Mouse (Mus musculus): ENCODE data around the gene Ttc7b. TPM values are rescaled to one million over a fixed set of nuclear protein-coding genes. Genes with fewer than 3 reads are reported as not detected.

Gene Ttc7b
- polyA plus RNA-seq, 1 experiment, result 9.2 TPM

GRCm38 (mm10) chr12:100380697-100381291 is 139.8 kb downstream of the Ttc7b start:
- TF ChIP-seq FOSL1 (IDR thresholded peaks at IDR 0.05; ENCODE audit: insufficient read depth, low read length, poor library complexity, severe bottlenecking), result no peak
- TF ChIP-seq USF1 (IDR thresholded peaks at IDR 0.05; ENCODE audit: low read depth), result no peak
- TF ChIP-seq MYOG (IDR thresholded peaks at IDR 0.05; ENCODE audit: control insufficient read depth, extremely low read depth, insufficient read length), result no peak
- no peak for TF ChIP-seq CTCF (IDR thresholded peaks at IDR 0.05; ENCODE audit: control insufficient read depth, insufficient read depth, insufficient read length)
- no peak for TF ChIP-seq MYOD1 (IDR thresholded peaks at IDR 0.05; ENCODE audit: control insufficient read depth, insufficient read length, low read depth)
- no peak for TF ChIP-seq MAX (IDR thresholded peaks at IDR 0.05)
- no peak for TF ChIP-seq CEBPB (IDR thresholded peaks at IDR 0.05; ENCODE audit: low read depth)
- no peak overlapping the region for H3ac ChIP-seq (ENCODE audit: control insufficient read depth, insufficient read length, low read depth)
- H3K79me2 ChIP-seq (ENCODE audit: control insufficient read depth, insufficient read depth), result no peaks in the 10 kb centered on the region
- no peaks in the 10 kb centered on the region for H3K27me3 ChIP-seq (ENCODE audit: control insufficient read depth, insufficient read depth, insufficient read length)
- H3K79me3 ChIP-seq (ENCODE audit: low read depth), result no peaks in the 10 kb centered on the region
- H3K36me3 ChIP-seq (ENCODE audit: control insufficient read depth, insufficient read depth), result peaks cover 6% of the 10 kb centered on the region
- no peak overlapping the region for H3K4me3 ChIP-seq (ENCODE audit: insufficient read depth, poor library complexity, severe bottlenecking)

- Histone ChIP-seq H3K79me3 (ENCODE audit: low read depth) (no peaks in the 10 kb centered on the region), H3K4me3 (ENCODE audit: insufficient read depth, poor library complexity, severe bottlenecking) (no peak overlapping the region), H3K36me3 (ENCODE audit: control insufficient read depth, insufficient read depth) (peaks cover 6% of the 10 kb centered on the region), H3ac (ENCODE audit: control insufficient read depth, insufficient read length, low read depth) (no peak overlapping the region), H3K27me3 (ENCODE audit: control insufficient read depth, insufficient read depth, insufficient read length) (no peaks in the 10 kb centered on the region), H3K79me2 (ENCODE audit: control insufficient read depth, insufficient read depth) (no peaks in the 10 kb centered on the region)
- TF ChIP-seq FOSL1 (IDR thresholded peaks at IDR 0.05; ENCODE audit: insufficient read depth, low read length, poor library complexity, severe bottlenecking), result no peak
- TF ChIP-seq MYOG (IDR thresholded peaks at IDR 0.05; ENCODE audit: control insufficient read depth, extremely low read depth, insufficient read length), result no peak
- TF ChIP-seq MAX (IDR thresholded peaks at IDR 0.05), result no peak
- TF ChIP-seq MYOD1 (IDR thresholded peaks at IDR 0.05; ENCODE audit: control insufficient read depth, insufficient read length, low read depth), result no peak
- no peak for TF ChIP-seq USF1 (IDR thresholded peaks at IDR 0.05; ENCODE audit: low read depth)
- no peak for TF ChIP-seq CEBPB (IDR thresholded peaks at IDR 0.05; ENCODE audit: low read depth)
- no peak for TF ChIP-seq CTCF (IDR thresholded peaks at IDR 0.05; ENCODE audit: control insufficient read depth, insufficient read depth, insufficient read length)
Measured at GRCm38 (mm10) chr12:100379833-100380232, 140.8 kb downstream of the Ttc7b start.

DNA sequence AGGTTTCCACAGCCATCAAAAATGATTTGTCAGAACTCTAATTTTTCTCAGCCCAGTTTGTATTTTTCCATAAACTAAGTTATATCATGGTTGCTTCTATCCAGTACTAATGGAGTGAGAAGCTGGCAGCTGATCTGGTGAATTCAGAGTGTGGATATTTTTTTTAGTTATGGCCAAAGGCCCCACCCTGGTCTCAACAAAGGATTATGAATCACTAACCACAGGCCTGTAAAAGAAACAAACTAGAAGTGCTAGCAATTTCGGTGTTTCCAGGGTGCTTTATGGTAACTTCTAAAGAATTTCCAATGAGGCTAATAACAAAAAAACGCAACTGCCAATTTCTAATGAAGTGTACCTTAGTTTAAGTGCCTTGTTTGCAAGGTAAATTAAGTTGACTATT is 142.4 kb downstream of the Ttc7b start:
- Histone ChIP-seq H3K79me2 (ENCODE audit: control insufficient read depth, insufficient read depth) (no peaks in the 10 kb centered on the region), H3K4me3 (ENCODE audit: insufficient read depth, poor library complexity, severe bottlenecking) (no peak overlapping the region), H3K79me3 (ENCODE audit: low read depth) (no peaks in the 10 kb centered on the region), H3K36me3 (ENCODE audit: control insufficient read depth, insufficient read depth) (no peaks in the 10 kb centered on the region), H3ac (ENCODE audit: control insufficient read depth, insufficient read length, low read depth) (no peak overlapping the region), H3K27me3 (ENCODE audit: control insufficient read depth, insufficient read depth, insufficient read length) (no peaks in the 10 kb centered on the region)
- peak; percentile 11 for TF ChIP-seq FOSL1 (IDR thresholded peaks at IDR 0.05; ENCODE audit: insufficient read depth, low read length, poor library complexity, severe bottlenecking)
- no peak for TF ChIP-seq MYOD1 (IDR thresholded peaks at IDR 0.05; ENCODE audit: control insufficient read depth, insufficient read length, low read depth)
- TF ChIP-seq CEBPB (IDR thresholded peaks at IDR 0.05; ENCODE audit: low read depth), result no peak
- no peak for TF ChIP-seq USF1 (IDR thresholded peaks at IDR 0.05; ENCODE audit: low read depth)
- TF ChIP-seq MAX (IDR thresholded peaks at IDR 0.05), result no peak
- no peak for TF ChIP-seq CTCF (IDR thresholded peaks at IDR 0.05; ENCODE audit: control insufficient read depth, insufficient read depth, insufficient read length)
- TF ChIP-seq MYOG (IDR thresholded peaks at IDR 0.05; ENCODE audit: control insufficient read depth, extremely low read depth, insufficient read length), result no peak

DNA sequence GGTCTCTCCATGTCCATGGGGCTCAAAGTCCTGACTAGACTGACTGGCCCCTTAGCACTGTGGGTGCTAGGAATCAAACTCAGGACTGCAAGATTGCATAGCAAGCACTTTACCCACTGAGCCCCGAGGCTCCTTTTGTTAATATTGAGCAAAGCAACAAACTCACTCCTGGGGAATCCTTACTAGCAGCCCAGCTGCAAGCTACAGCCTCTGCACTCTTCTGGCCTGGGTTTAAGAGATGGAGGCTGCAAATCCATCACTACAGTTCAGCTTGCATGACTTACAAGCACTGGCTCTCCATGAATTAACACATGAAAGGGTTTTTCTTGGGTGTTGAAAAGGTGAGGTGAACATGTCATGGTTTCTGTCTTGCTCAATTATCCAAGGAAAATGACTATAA is 142.8 kb downstream of the Ttc7b start:
- TF ChIP-seq CEBPB (IDR thresholded peaks at IDR 0.05; ENCODE audit: low read depth) (no peak), MYOG (IDR thresholded peaks at IDR 0.05; ENCODE audit: control insufficient read depth, extremely low read depth, insufficient read length) (no peak), FOSL1 (IDR thresholded peaks at IDR 0.05; ENCODE audit: insufficient read depth, low read length, poor library complexity, severe bottlenecking) (no peak), MAX (IDR thresholded peaks at IDR 0.05) (no peak), MYOD1 (IDR thresholded peaks at IDR 0.05; ENCODE audit: control insufficient read depth, insufficient read length, low read depth) (no peak), USF1 (IDR thresholded peaks at IDR 0.05; ENCODE audit: low read depth) (no peak), CTCF (IDR thresholded peaks at IDR 0.05; ENCODE audit: control insufficient read depth, insufficient read depth, insufficient read length) (no peak)
- H3K36me3 ChIP-seq (ENCODE audit: control insufficient read depth, insufficient read depth), result no peaks in the 10 kb centered on the region
- H3ac ChIP-seq (ENCODE audit: control insufficient read depth, insufficient read length, low read depth), result no peak overlapping the region
- no peaks in the 10 kb centered on the region for H3K79me3 ChIP-seq (ENCODE audit: low read depth)
- no peaks in the 10 kb centered on the region for H3K79me2 ChIP-seq (ENCODE audit: control insufficient read depth, insufficient read depth)
- H3K27me3 ChIP-seq (ENCODE audit: control insufficient read depth, insufficient read depth, insufficient read length), result no peaks in the 10 kb centered on the region
- H3K4me3 ChIP-seq (ENCODE audit: insufficient read depth, poor library complexity, severe bottlenecking), result no peak overlapping the region

- H3K4me3 ChIP-seq (ENCODE audit: insufficient read depth, poor library complexity, severe bottlenecking), result no peak overlapping the region
- H3K27me3 ChIP-seq (ENCODE audit: control insufficient read depth, insufficient read depth, insufficient read length), result no peaks in the 10 kb centered on the region
- no peaks in the 10 kb centered on the region for H3K79me2 ChIP-seq (ENCODE audit: control insufficient read depth, insufficient read depth)
- H3K36me3 ChIP-seq (ENCODE audit: control insufficient read depth, insufficient read depth), result peaks cover 5% of the 10 kb centered on the region
- TF ChIP-seq MYOG (IDR thresholded peaks at IDR 0.05; ENCODE audit: control insufficient read depth, extremely low read depth, insufficient read length) (no peak), MAX (IDR thresholded peaks at IDR 0.05) (no peak), USF1 (IDR thresholded peaks at IDR 0.05; ENCODE audit: low read depth) (no peak), CTCF (IDR thresholded peaks at IDR 0.05; ENCODE audit: control insufficient read depth, insufficient read depth, insufficient read length) (no peak), MYOD1 (IDR thresholded peaks at IDR 0.05; ENCODE audit: control insufficient read depth, insufficient read length, low read depth) (no peak), CEBPB (IDR thresholded peaks at IDR 0.05; ENCODE audit: low read depth) (no peak), FOSL1 (IDR thresholded peaks at IDR 0.05; ENCODE audit: insufficient read depth, low read length, poor library complexity, severe bottlenecking) (no peak)
- no peak overlapping the region for H3ac ChIP-seq (ENCODE audit: control insufficient read depth, insufficient read length, low read depth)
- H3K79me3 ChIP-seq (ENCODE audit: low read depth), result no peaks in the 10 kb centered on the region
Measured at GRCm38 (mm10) chr12:100375801-100376200, 144.8 kb downstream of the Ttc7b start.

All from C2C12 (cell line).